ENCODE assay signal across 25 mouse cellular contexts in the genomic region with DNA sequence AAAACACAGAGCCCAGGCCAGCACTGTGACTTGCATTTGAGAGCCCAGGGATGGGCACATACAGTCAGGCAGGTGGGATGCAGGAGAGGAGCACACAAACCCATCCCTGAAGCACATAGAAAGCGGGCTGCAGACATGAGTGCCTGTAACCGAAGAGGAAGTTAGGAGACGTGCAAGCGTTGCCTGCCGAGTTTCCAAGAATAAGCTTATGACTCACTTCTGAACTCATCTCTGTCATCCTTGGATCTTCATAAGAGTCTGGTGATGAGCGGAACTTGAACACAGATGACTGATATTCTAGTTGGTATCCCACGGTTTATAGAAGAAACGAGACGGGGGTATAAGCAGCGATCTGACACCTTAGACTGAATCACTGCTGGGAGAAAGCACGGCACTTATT. TPM values are rescaled to one million over a fixed set of nuclear protein-coding genes. Genes with fewer than 3 reads are reported as not detected.
A peak's percentile ranks its signal among the peaks of the same experiment; 100 is the strongest.
DNase-seq lines count a peak whose midpoint lies in the region; ATAC-seq lines count a peak whose summit lies in the region.
"Had no signal": no experiment of that assay in that cellular context is flagged by ENCODE, and none has a peak within 500 bp of the region (broad histone marks: within the 10 kb centered on the region; RNA-seq: fewer than 3 reads in every experiment).

No protein-coding gene starts in this region.

- ATAC-seq in heart, embryonic 12.5 days (ENCODE audit: insufficient number of reproducible peaks, low FRiP score): no peak
- no peak for ATAC-seq in liver, embryonic 12.5 days
- ATAC-seq in megakaryocyte, adult 5-6 weeks (ENCODE audit: poor library complexity, severe bottlenecking): peak; percentile 51
- ATAC-seq: inflammation-experienced regulatory T-cells, adult 6 months; midbrain, embryonic 13.5 days had no signal

- H3K4me3 ChIP-seq in heart, embryonic 12.5 days: no peak overlapping the region
- peak overlapping the region; percentile 57 for H3K4me3 ChIP-seq in liver, embryonic 12.5 days
- H3K4me3 ChIP-seq: embryonic facial prominence, embryonic 15.5 days; forebrain, embryonic 12.5 days; heart, adult 2 months; hindbrain, embryonic 13.5 days; left cerebral cortex, adult 2 months; limb, embryonic 13.5 days; lung, embryonic 15.5 days; midbrain, embryonic 13.5 days; neural tube, embryonic 12.5 days had no signal

- H3K36me3 ChIP-seq in heart, embryonic 12.5 days: no peaks in the 10 kb centered on the region
- H3K36me3 ChIP-seq in liver, embryonic 12.5 days: peaks cover 22% of the 10 kb centered on the region
- H3K36me3 ChIP-seq: embryonic facial prominence, embryonic 15.5 days; forebrain, embryonic 12.5 days; hindbrain, embryonic 13.5 days; limb, embryonic 13.5 days; lung, embryonic 15.5 days; midbrain, embryonic 13.5 days; neural tube, embryonic 12.5 days had no signal

- 90% methylated on average over 11 of the region's 11 CpGs for WGBS in heart, embryonic 12.5 days
- 85% methylated on average over 11 of the region's 11 CpGs for WGBS in liver, embryonic 12.5 days (ENCODE audit: insufficient replicate concordance)

- 0 out of 2 replicates have a peak overlapping the region, but pooled peaks have one; percentile 1 for H3K4me2 ChIP-seq in heart, embryonic 12.5 days
- peak overlapping the region; percentile 75 for H3K4me2 ChIP-seq in liver, embryonic 12.5 days
- H3K4me2 ChIP-seq: embryonic facial prominence, embryonic 15.5 days; forebrain, embryonic 12.5 days; hindbrain, embryonic 13.5 days; limb, embryonic 13.5 days; lung, embryonic 15.5 days; midbrain, embryonic 13.5 days; neural tube, embryonic 12.5 days had no signal

- H3K9ac ChIP-seq in heart, embryonic 12.5 days: no peak overlapping the region
- peak overlapping the region; percentile 74 for H3K9ac ChIP-seq in liver, embryonic 12.5 days
- H3K9ac ChIP-seq: embryonic facial prominence, embryonic 15.5 days; forebrain, embryonic 12.5 days; hindbrain, embryonic 13.5 days; limb, embryonic 13.5 days; lung, embryonic 15.5 days; midbrain, embryonic 13.5 days; neural tube, embryonic 12.5 days had no signal

- DNase-seq in heart, adult 18-20 months: no peak
- DNase-seq in right cerebral cortex, adult 18-20 months: peak; percentile 46
- DNase-seq in right cerebral cortex, postnatal 4 days: no peak
- DNase-seq in retina, embryonic 14.5 days (ENCODE audit: low spot score): no peak
- DNase-seq in embryo, embryonic 10 days (ENCODE audit: low spot score): no peak
- DNase-seq: cerebellum, adult 11 months; cerebellum, postnatal 10 days; embryo, embryonic 11 days; gastrocnemius, postnatal 10 days; heart, adult 2 months; kidney, adult 8-10 months; kidney, postnatal 25 days; thymus, postnatal 25 days had no signal

- no peak overlapping the region for H3K27ac ChIP-seq in heart, embryonic 12.5 days (ENCODE audit: poor library complexity, severe bottlenecking)
- peak overlapping the region; percentile 99 for H3K27ac ChIP-seq in liver, embryonic 12.5 days
- H3K27ac ChIP-seq: embryonic facial prominence, embryonic 15.5 days; forebrain, embryonic 12.5 days; heart, adult 2 months; hindbrain, embryonic 13.5 days; left cerebral cortex, adult 2 months; limb, embryonic 13.5 days; lung, embryonic 15.5 days; midbrain, embryonic 13.5 days; neural tube, embryonic 12.5 days had no signal

- no peaks in the 10 kb centered on the region for H3K27me3 ChIP-seq in heart, embryonic 12.5 days (replicated peaks)
- H3K27me3 ChIP-seq in liver, embryonic 12.5 days (replicated peaks): no peaks in the 10 kb centered on the region
- H3K27me3 ChIP-seq: embryonic facial prominence, embryonic 15.5 days; forebrain, embryonic 12.5 days; hindbrain, embryonic 13.5 days; limb, embryonic 13.5 days; lung, embryonic 15.5 days; midbrain, embryonic 13.5 days; neural tube, embryonic 12.5 days had no signal

- peaks cover 11% of the 10 kb centered on the region; the same call in 1 of the 2 replicates for H3K4me1 ChIP-seq in heart, embryonic 12.5 days (replicated peaks)
- H3K4me1 ChIP-seq in liver, embryonic 12.5 days: peaks cover 65% of the 10 kb centered on the region
- H3K4me1 ChIP-seq: embryonic facial prominence, embryonic 15.5 days; forebrain, embryonic 12.5 days; hindbrain, embryonic 13.5 days; limb, embryonic 13.5 days; lung, embryonic 15.5 days; midbrain, embryonic 13.5 days; neural tube, embryonic 12.5 days had no signal

- H3K9me3 ChIP-seq in heart, embryonic 12.5 days (replicated peaks): peaks cover 7% of the 10 kb centered on the region
- H3K9me3 ChIP-seq in liver, embryonic 12.5 days (replicated peaks): peaks cover 12% of the 10 kb centered on the region
- H3K9me3 ChIP-seq: embryonic facial prominence, embryonic 15.5 days; hindbrain, embryonic 13.5 days; lung, embryonic 15.5 days; midbrain, embryonic 13.5 days; neural tube, embryonic 12.5 days had no signal

RNA-seq across cellular contexts. Expression of gene Fam241a, which starts 36.3 kb away (rescaled TPM):
- 11.7 and 12.2 TPM in 2 replicates for polyA plus RNA-seq in heart, embryonic 12.5 days (2016; fragmentation: Nextera tagmentation; extraction: Ambion mirVana)
- total RNA-seq in heart, adult 18-20 months (2021): 1 to 10 TPM; 4.0 to 5.1 TPM
- polyA plus RNA-seq in liver, embryonic 12.5 days (2016; fragmentation: Nextera tagmentation; extraction: Ambion mirVana): 61.8 and 62.3 TPM in 2 replicates
- total RNA-seq in megakaryocyte, adult 5-6 weeks (2015): 53.1 and 59.7 TPM in 2 replicates
- 31.8 and 35.9 TPM in 2 replicates for total RNA-seq in megakaryocyte, adult 5-6 weeks (2017)

Comparison
In these comparisons a context has a peak if more than half of its experiments do, and no peak if none do; other contexts are left out.
1. RNA of gene Fam241a, which starts 36.3 kb away (total RNA-seq): 31.8 to 59.7 TPM in megakaryocyte, adult 5-6 weeks; 4.0 to 5.1 TPM in heart, adult 18-20 months; every median in the first group is over 4 times any median in the second.